In genomic region chrX:142778638-142779037, GRCm38 (mm10) we compare ENCODE assay signal across 8 mouse cellular contexts.
DNase-seq lines count a peak whose midpoint lies in the region; TF ChIP-seq lines count a peak whose summit lies in the region.
"Had no signal": no experiment of that assay in that cellular context is flagged by ENCODE, and none has a peak within 500 bp of the region (broad histone marks: within the 10 kb centered on the region; RNA-seq: fewer than 3 reads in every experiment).

No protein-coding gene starts in this region.

- H3K27ac ChIP-seq in left cerebral cortex, adult 2 months = no peak overlapping the region
- H3K27ac ChIP-seq: neural tube, embryonic 13.5 days had no signal

- TF ChIP-seq CTCF in left cerebral cortex, adult 2 months (IDR thresholded peaks at IDR 0.05) = no peak

- intact Hi-C loops in left cerebral cortex, adult 2 months (cut with DNase I) = no loop called here

- no peak overlapping the region for H3K4me3 ChIP-seq in left cerebral cortex, adult 2 months
- H3K4me3 ChIP-seq: neural tube, embryonic 13.5 days had no signal

- DNase-seq in adrenal gland, adult 8-10 months = peak; percentile 32
- peak; percentile 57 for DNase-seq in c-Kit-positive CD71-positive TER-119-positive erythroid progenitor cells, embryonic 14.5 days (ENCODE audit: low spot score)
- DNase-seq in heart, postnatal 4 days = peak; percentile 36
- DNase-seq in lung, postnatal 14 days = peak; percentile 12
- no peak for DNase-seq in thymus, postnatal 4 days
- DNase-seq in left cerebral cortex, adult 2 months (ENCODE audit: extremely low spot score in 1 of 2, low spot score in 2 of 2) = no peak
- no peak for DNase-seq in left cerebral cortex, adult 9 months (ENCODE audit: low spot score in 2 of 2)

Comparison
In these comparisons a context has a peak if more than half of its experiments do, and no peak if none do; other contexts are left out.
1. DNase-seq: peak in adrenal gland, adult 8-10 months (single experiment), c-Kit-positive CD71-positive TER-119-positive erythroid progenitor cells, embryonic 14.5 days (single experiment), heart, postnatal 4 days (single experiment) and lung, postnatal 14 days (single experiment); none in thymus, postnatal 4 days (single experiment), left cerebral cortex, adult 2 months (0 of 2) and left cerebral cortex, adult 9 months (0 of 2).